Mouse (Mus musculus): Measurements from ENCODE around the gene Gja1.

Gene Gja1

GRCm38 (mm10) chr10:56422518-56422917, 45.4 kb downstream of the Gja1 start:
- no peak for DNase-seq

GRCm38 (mm10) chr10:56425016-56425798, 48.1 kb downstream of the Gja1 start:
- DNase-seq, result no peak

- DNase-seq, result no peak
Observed at GRCm38 (mm10) chr10:56426369-56426768, 49.2 kb downstream of the Gja1 start.

- DNase-seq, result no peak
Observed at GRCm38 (mm10) chr10:56427382-56427781, 50.3 kb downstream of the Gja1 start.

- no peak for DNase-seq
Observed at GRCm38 (mm10) chr10:56427827-56428226, 50.7 kb downstream of the Gja1 start.

GRCm38 (mm10) chr10:56429011-56429410, 51.9 kb downstream of the Gja1 start:
- no peak for DNase-seq

- DNase-seq, result peak; percentile 15
Observed at GRCm38 (mm10) chr10:56431600-56432389, 54.7 kb downstream of the Gja1 start.

GRCm38 (mm10) chr10:56432390-56432709, 55.2 kb downstream of the Gja1 start:
- no peak for DNase-seq

GRCm38 (mm10) chr10:56437290-56437689, 60.2 kb downstream of the Gja1 start:
- peak; percentile 21 for DNase-seq

GRCm38 (mm10) chr10:56439638-56440037, 62.5 kb downstream of the Gja1 start:
- DNase-seq, result no peak

GRCm38 (mm10) chr10:56444457-56444856, 67.3 kb downstream of the Gja1 start:
- DNase-seq, result no peak

- DNase-seq, result no peak
Observed at GRCm38 (mm10) chr10:56449030-56449429, 71.9 kb downstream of the Gja1 start.
